In the genomic region with DNA sequence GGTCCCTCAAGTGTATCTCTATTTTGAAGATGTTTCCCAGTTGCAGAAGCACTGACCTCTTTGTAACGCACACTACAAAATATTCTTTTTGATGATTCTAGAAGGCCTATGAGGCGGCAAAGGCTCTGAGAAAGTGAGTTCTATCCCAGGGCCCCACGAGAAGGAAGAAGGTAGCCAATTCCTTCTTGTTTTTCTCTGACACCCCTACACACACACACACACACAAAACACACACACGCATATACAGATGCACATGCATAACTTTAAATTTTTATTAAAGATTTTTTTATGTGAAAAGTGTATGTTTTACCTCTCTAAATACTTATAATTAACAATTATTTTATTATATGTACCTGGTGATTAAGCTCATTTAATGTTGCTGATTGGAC, we compare ENCODE assay signal across 8 mouse cellular contexts. TPM values are rescaled to one million over a fixed set of nuclear protein-coding genes. Genes with fewer than 3 reads are reported as not detected.
DNase-seq lines count a peak whose midpoint lies in the region; ATAC-seq and TF ChIP-seq lines count a peak whose summit lies in the region.

No protein-coding gene starts in this region.

- H3K27me3 ChIP-seq in erythroblast, embryonic 14.5 days (ENCODE audit: control insufficient read depth) = peaks cover 8% of the 10 kb centered on the region
- H3K27me3 ChIP-seq in megakaryocyte, embryonic 14.5 days (replicated peaks) = no peaks in the 10 kb centered on the region
- 0 out of 2 replicates have a peak, but pooled peaks cover 4% of the 10 kb centered on the region for H3K27me3 ChIP-seq in liver, embryonic 12.5 days (replicated peaks)
- H3K27me3 ChIP-seq in stomach, postnatal 0 days (ENCODE audit: control insufficient read depth, insufficient read depth, low read length) = no peaks in the 10 kb centered on the region

- peak overlapping the region; percentile 88 for H3K4me3 ChIP-seq in erythroblast, embryonic 14.5 days (replicated peaks)
- peak overlapping the region; percentile 96 for H3K4me3 ChIP-seq in megakaryocyte, embryonic 14.5 days (replicated peaks)
- H3K4me3 ChIP-seq in liver, embryonic 12.5 days = peak overlapping the region; percentile 77
- peak overlapping the region; percentile 61 for H3K4me3 ChIP-seq in stomach, postnatal 0 days (ENCODE audit: low read depth, low read length)

- no peak for ATAC-seq in erythroblast, adult 5-6 weeks (replicated peaks; ENCODE audit: low FRiP score, poor library complexity, severe bottlenecking)
- no peak for ATAC-seq in megakaryocyte, adult 5-6 weeks (ENCODE audit: poor library complexity, severe bottlenecking)
- ATAC-seq in liver, embryonic 12.5 days = no peak; the same call in 1 of the 2 replicates
- no peak; the same call in 1 of the 2 replicates for ATAC-seq in stomach, postnatal 0 days (ENCODE audit: low FRiP score, low TSS enrichment)

- TF ChIP-seq EP300 in stomach, postnatal 0 days (optimal IDR thresholded peaks at IDR 0.05) = no peak

- no peak overlapping the region; the same call in 1 of the 2 replicates for H3K9ac ChIP-seq in liver, embryonic 12.5 days
- H3K9ac ChIP-seq in stomach, postnatal 0 days (ENCODE audit: low read length) = no peak overlapping the region

- peaks cover 17% of the 10 kb centered on the region for H3K4me1 ChIP-seq in erythroblast, embryonic 14.5 days (ENCODE audit: control insufficient read depth)
- H3K4me1 ChIP-seq in megakaryocyte, embryonic 14.5 days = peaks cover 43% of the 10 kb centered on the region
- H3K4me1 ChIP-seq in liver, embryonic 12.5 days = peaks cover 15% of the 10 kb centered on the region
- H3K4me1 ChIP-seq in stomach, postnatal 0 days (replicated peaks; ENCODE audit: control insufficient read depth, insufficient read depth) = no peaks in the 10 kb centered on the region

- H3K27ac ChIP-seq in liver, embryonic 12.5 days = no peak overlapping the region
- H3K27ac ChIP-seq in stomach, postnatal 0 days (replicated peaks) = no peak overlapping the region

- 30% methylated on average over 4 of the region's 4 CpGs for WGBS in liver, embryonic 12.5 days (ENCODE audit: insufficient replicate concordance)
- 26% methylated on average over 4 of the region's 4 CpGs for WGBS in stomach, postnatal 0 days

- TF ChIP-seq CTCF in stomach, postnatal 0 days (IDR thresholded peaks at IDR 0.05; ENCODE audit: low read depth) = no peak

- H3K9me3 ChIP-seq in erythroblast, embryonic 14.5 days (ENCODE audit: control insufficient read depth, low read length) = no peaks in the 10 kb centered on the region
- no peaks in the 10 kb centered on the region for H3K9me3 ChIP-seq in megakaryocyte, embryonic 14.5 days
- no peaks in the 10 kb centered on the region for H3K9me3 ChIP-seq in liver, embryonic 12.5 days (replicated peaks)
- H3K9me3 ChIP-seq in stomach, postnatal 0 days (ENCODE audit: control insufficient read depth, low read length) = no peaks in the 10 kb centered on the region

- H3K36me3 ChIP-seq in erythroblast, embryonic 14.5 days (ENCODE audit: control insufficient read depth) = no peaks in the 10 kb centered on the region
- peaks cover 18% of the 10 kb centered on the region for H3K36me3 ChIP-seq in megakaryocyte, embryonic 14.5 days (replicated peaks; ENCODE audit: low read length)
- peaks cover 8% of the 10 kb centered on the region; the same call in 1 of the 2 replicates for H3K36me3 ChIP-seq in liver, embryonic 12.5 days
- no peaks in the 10 kb centered on the region for H3K36me3 ChIP-seq in stomach, postnatal 0 days (ENCODE audit: control insufficient read depth, insufficient read depth, low read length)

- DNase-seq in stomach, postnatal 0 days (ENCODE audit: low spot score) = no peak
- no peak for DNase-seq in spleen, postnatal 10 days (ENCODE audit: low spot score in 2 of 2)
- DNase-seq in lung, adult 18-20 months = no peak

- H3K4me2 ChIP-seq in liver, embryonic 12.5 days = peak overlapping the region; percentile 77
- H3K4me2 ChIP-seq in stomach, postnatal 0 days (replicated peaks; ENCODE audit: low read depth) = peak overlapping the region; percentile 89; the same call in 1 of the 2 replicates

RNA-seq across cellular contexts. Expression of gene Fastkd1, which starts 0.3 kb away (rescaled TPM):
- polyA plus RNA-seq in erythroblast, embryonic 14.5 days (2012) = 0.01 TPM in 1 of 2 replicates, not detected in the other
- total RNA-seq in erythroblast, adult 5-6 weeks (2015; ENCODE audit: low replicate concordance) = 4.2 and 5.0 TPM in 2 replicates
- total RNA-seq in erythroblast, adult 5-6 weeks (2017; ENCODE audit: low replicate concordance) = 1.3 and 1.9 TPM in 2 replicates
- polyA plus RNA-seq in megakaryocyte, embryonic 14.5 days (2012; ENCODE audit: insufficient read depth, low replicate concordance) = not detected in 2 replicates
- total RNA-seq in megakaryocyte, adult 5-6 weeks (2015) = 4.2 and 4.6 TPM in 2 replicates
- total RNA-seq in megakaryocyte, adult 5-6 weeks (2017) = 4.4 and 4.6 TPM in 2 replicates
- 7.9 and 8.4 TPM in 2 replicates for polyA plus RNA-seq in liver, embryonic 12.5 days (2016; fragmentation: Nextera tagmentation; extraction: Ambion mirVana)
- 5.6 and 5.7 TPM in 2 replicates for polyA plus RNA-seq in stomach, postnatal 0 days (2015; fragmentation: Nextera tagmentation; extraction: Ambion mirVana)

RNA-seq across cellular contexts. Expression of gene Ppig, which starts 8.7 kb away (rescaled TPM):
- polyA plus RNA-seq in erythroblast, embryonic 14.5 days (2012) = 1.9 and 2.5 TPM in 2 replicates
- total RNA-seq in erythroblast, adult 5-6 weeks (2015; ENCODE audit: low replicate concordance) = 30.3 and 33.6 TPM in 2 replicates
- 14.9 and 34.7 TPM in 2 replicates for total RNA-seq in erythroblast, adult 5-6 weeks (2017; ENCODE audit: low replicate concordance)
- polyA plus RNA-seq in megakaryocyte, embryonic 14.5 days (2012; ENCODE audit: insufficient read depth, low replicate concordance) = 7.5 and 12.7 TPM in 2 replicates
- total RNA-seq in megakaryocyte, adult 5-6 weeks (2015) = 83.7 and 91.7 TPM in 2 replicates
- 54.9 and 62.2 TPM in 2 replicates for total RNA-seq in megakaryocyte, adult 5-6 weeks (2017)
- polyA plus RNA-seq in liver, embryonic 12.5 days (2016; fragmentation: Nextera tagmentation; extraction: Ambion mirVana) = 104 and 109 TPM in 2 replicates
- polyA plus RNA-seq in stomach, postnatal 0 days (2015; fragmentation: Nextera tagmentation; extraction: Ambion mirVana) = 83.7 and 85.2 TPM in 2 replicates

RNA-seq across cellular contexts. Expression of gene Klhl41, which starts 43.7 kb away (rescaled TPM):
- polyA plus RNA-seq in erythroblast, embryonic 14.5 days (2012) = not detected in 2 replicates
- 1.3 TPM in 1 of 2 replicates, not detected in the other for total RNA-seq in erythroblast, adult 5-6 weeks (2015; ENCODE audit: low replicate concordance)
- not detected in 2 replicates for total RNA-seq in erythroblast, adult 5-6 weeks (2017; ENCODE audit: low replicate concordance)
- polyA plus RNA-seq in megakaryocyte, embryonic 14.5 days (2012; ENCODE audit: insufficient read depth, low replicate concordance) = not detected in 2 replicates
- total RNA-seq in megakaryocyte, adult 5-6 weeks (2015) = not detected in 2 replicates
- 0.33 TPM in 1 of 2 replicates, not detected in the other for total RNA-seq in megakaryocyte, adult 5-6 weeks (2017)
- 0.13 and 0.39 TPM in 2 replicates for polyA plus RNA-seq in liver, embryonic 12.5 days (2016; fragmentation: Nextera tagmentation; extraction: Ambion mirVana)
- 0.28 and 0.67 TPM in 2 replicates for polyA plus RNA-seq in stomach, postnatal 0 days (2015; fragmentation: Nextera tagmentation; extraction: Ambion mirVana)
